9 mouse cellular contexts compared by ENCODE assay signal in genomic region chr11:3834421-3835098, GRCm38 (mm10). TPM values are rescaled to one million over a fixed set of nuclear protein-coding genes. Genes with fewer than 3 reads are reported as not detected.
DNase-seq lines count a peak whose midpoint lies in the region; ATAC-seq and TF ChIP-seq lines count a peak whose summit lies in the region.
"Had no signal": no experiment of that assay in that cellular context is flagged by ENCODE, and none has a peak within 500 bp of the region (broad histone marks: within the 10 kb centered on the region; RNA-seq: fewer than 3 reads in every experiment).

No protein-coding gene starts in this region.

- WGBS in hindbrain, embryonic 14.5 days, result 49% methylated on average over 13 of the region's 13 CpGs
- WGBS in liver, adult 2 months, result 49% methylated on average over 13 of the region's 13 CpGs
- WGBS in olfactory bulb, adult 2 months, result 57% methylated on average over 13 of the region's 13 CpGs

- H3K27ac ChIP-seq in hindbrain, embryonic 14.5 days, result no peak overlapping the region
- no peak overlapping the region for H3K27ac ChIP-seq in liver, adult 2 months (replicated peaks; ENCODE audit: insufficient read depth, low read depth, low read length)
- no peak overlapping the region for H3K27ac ChIP-seq in olfactory bulb, adult 2 months (ENCODE audit: insufficient read depth, low read depth, low read length)

- TF ChIP-seq POLR2A in liver, adult 2 months (IDR thresholded peaks at IDR 0.05; ENCODE audit: extremely low read depth, insufficient read depth, low read length), result no peak
- no peak for TF ChIP-seq POLR2A in olfactory bulb, adult 2 months (IDR thresholded peaks at IDR 0.05; ENCODE audit: insufficient read depth, low read depth, low read length)

- no peaks in the 10 kb centered on the region for H3K36me3 ChIP-seq in hindbrain, embryonic 14.5 days (replicated peaks; ENCODE audit: control insufficient read depth, insufficient read depth)
- H3K36me3 ChIP-seq in liver, adult 2 months (ENCODE audit: control insufficient read depth, insufficient read depth, low read length), result no peaks in the 10 kb centered on the region

- peak; percentile 88 for TF ChIP-seq CTCF in liver, adult 2 months (IDR thresholded peaks at IDR 0.05; ENCODE audit: low read depth, low read length)
- TF ChIP-seq CTCF in olfactory bulb, adult 2 months (IDR thresholded peaks at IDR 0.05; ENCODE audit: insufficient read depth, low read depth, low read length), result peak; percentile 47; the same call in 1 of the 2 replicates

- no peaks in the 10 kb centered on the region for H3K79me2 ChIP-seq in liver, adult 2 months (ENCODE audit: control insufficient read depth, insufficient read depth, low read length)

- no peaks in the 10 kb centered on the region for H3K27me3 ChIP-seq in hindbrain, embryonic 14.5 days (ENCODE audit: control insufficient read depth, insufficient read depth, low read length)
- no peaks in the 10 kb centered on the region for H3K27me3 ChIP-seq in liver, adult 2 months (ENCODE audit: control insufficient read depth, insufficient read depth, low read length)

- DNase-seq in CD4-positive, CD25-positive, alpha-beta regulatory T cell, adult 2 months (ENCODE audit: low read depth, low spot score), result peak; percentile 60
- DNase-seq in ES-CJ7 (ENCODE audit: low read depth, low spot score), result peak; percentile 77
- peak; percentile 41 for DNase-seq in embryo, embryonic 9.5 days (ENCODE audit: extremely low spot score)
- DNase-seq in hindbrain, embryonic 14.5 days (ENCODE audit: low spot score), result no peak
- DNase-seq in liver, adult 2 months (ENCODE audit: extremely low read depth, low read depth, low spot score), result peak; percentile 42
- no peak for DNase-seq in left cerebral cortex, postnatal 14 days (ENCODE audit: low spot score in 2 of 2)

- no peak for ATAC-seq in CD4-positive, CD25-positive, alpha-beta regulatory T cell, adult 4 months
- 0 out of 2 replicates have a peak, but pooled peaks have one; percentile 17 for ATAC-seq in hindbrain, embryonic 14.5 days (ENCODE audit: low FRiP score)

- no peak overlapping the region for H3K9ac ChIP-seq in hindbrain, embryonic 14.5 days
- H3K9ac ChIP-seq in liver, adult 2 months (ENCODE audit: low read depth, low read length), result no peak overlapping the region

- intact Hi-C loops in left cerebral cortex, postnatal 14 days (cut with DNase I), result no loop called here

- H3K4me2 ChIP-seq in hindbrain, embryonic 14.5 days (replicated peaks), result no peak overlapping the region

- no peak overlapping the region for H3K4me3 ChIP-seq in hindbrain, embryonic 14.5 days (replicated peaks; ENCODE audit: low read length)
- H3K4me3 ChIP-seq in liver, adult 2 months (ENCODE audit: insufficient read depth, low read depth, low read length), result no peak overlapping the region
- no peak overlapping the region for H3K4me3 ChIP-seq in olfactory bulb, adult 2 months (ENCODE audit: insufficient read depth, low read depth, low read length)
- H3K4me3 ChIP-seq: megakaryocyte, embryonic 14.5 days had no signal

- no peaks in the 10 kb centered on the region for H3K4me1 ChIP-seq in hindbrain, embryonic 14.5 days (replicated peaks; ENCODE audit: control insufficient read depth, insufficient read depth, low read length)
- no peaks in the 10 kb centered on the region for H3K4me1 ChIP-seq in liver, adult 2 months (ENCODE audit: control insufficient read depth, insufficient read depth, low read length)
- peaks cover 18% of the 10 kb centered on the region for H3K4me1 ChIP-seq in olfactory bulb, adult 2 months (ENCODE audit: control insufficient read depth, insufficient read depth, low read length)

- no peaks in the 10 kb centered on the region for H3K9me3 ChIP-seq in hindbrain, embryonic 14.5 days (ENCODE audit: control insufficient read depth, low read length)
- H3K9me3 ChIP-seq: megakaryocyte, embryonic 14.5 days had no signal

RNA-seq across cellular contexts. Expression of gene Osbp2, which starts 29.1 kb away (rescaled TPM):
- not detected for polyA plus RNA-seq in CD4-positive, CD25-positive, alpha-beta regulatory T cell, adult 4 months (2017; shearing (Covaris generic))
- polyA plus RNA-seq in hindbrain, embryonic 14.5 days (2014; fragmentation: Nextera tagmentation; extraction: Ambion mirVana), result 23.8 and 27.9 TPM in 2 replicates
- total RNA-seq in liver, adult 2 months (2014; rRNA removed), result 1.1 and 1.4 TPM in 2 replicates
- 0.70 and 0.72 TPM in 2 replicates for polyA plus RNA-seq in liver, adult 2 months (2012; rRNA removed)
- not detected in 2 replicates for polyA plus RNA-seq in olfactory bulb, adult 2 months (2012; ENCODE audit: insufficient read depth, insufficient read length, low replicate concordance, missing spikeins)
- total RNA-seq in left cerebral cortex, postnatal 14 days (2021), result 100 to 1,000 TPM; 153 to 161 TPM

Comparison
In these comparisons a context has a peak if more than half of its experiments do, and no peak if none do; other contexts are left out.
1. DNase-seq: peak in CD4-positive, CD25-positive, alpha-beta regulatory T cell, adult 2 months (single experiment), ES-CJ7 (single experiment), embryo, embryonic 9.5 days (single experiment) and liver, adult 2 months (single experiment); none in hindbrain, embryonic 14.5 days (single experiment) and left cerebral cortex, postnatal 14 days (0 of 2).
2. RNA of gene Osbp2, which starts 29.1 kb away (polyA plus RNA-seq): 23.8 to 27.9 TPM in hindbrain, embryonic 14.5 days; 0.70 to 0.72 TPM in liver, adult 2 months, not detected in CD4-positive, CD25-positive, alpha-beta regulatory T cell, adult 4 months and not detected in olfactory bulb, adult 2 months; every median in the first group is over 10 times any median in the second.